Mouse (Mus musculus): ENCODE measurements around the gene Tipin. TPM values are rescaled to one million over a fixed set of nuclear protein-coding genes. Genes with fewer than 3 reads are reported as not detected.
"Not testable (repeated sequence)": the region's sequence is repeated elsewhere in the genome, so short reads cannot be mapped to it uniquely, and the experiment has no call there.

Gene Tipin
- polyA plus RNA-seq, 1 experiment from 2014 or later: 143 TPM

GRCm38 (mm10) chr9:64252591-64253020 lies 28.8 kb upstream of the Tipin start:
- Histone ChIP-seq H3K36me3 (no peaks in the 10 kb centered on the region), H3K27me3 (no peaks in the 10 kb centered on the region), H3K4me1 (peaks cover 16% of the 10 kb centered on the region), H3K27ac (peak overlapping the region; percentile 90), H3K4me3 (peak overlapping the region; percentile 78), H3K4me2 (replicated peaks) (peak overlapping the region; percentile 79), H3K9ac (peak overlapping the region; percentile 78), H3K9me3 (replicated peaks) (no peaks in the 10 kb centered on the region)
- ATAC-seq (ENCODE audit: low FRiP score): no peak
- WGBS: under 1% methylated on average over 16 of the region's 16 CpGs

- H3K9ac ChIP-seq: peak within 1 kb of the TSS; percentile 78
- H3K36me3 ChIP-seq: no peaks in the 10 kb centered on the region
- under 1% methylated on average over 83 of the region's 89 CpGs for WGBS
- ATAC-seq (ENCODE audit: low FRiP score): peak; percentile 97
- H3K4me2 ChIP-seq (replicated peaks): peak within 1 kb of the TSS; percentile 79
- H3K27me3 ChIP-seq: no peaks in the 10 kb centered on the region
- H3K9me3 ChIP-seq (replicated peaks): no peaks in the 10 kb centered on the region
- H3K4me1 ChIP-seq: peaks cover 16% of the 10 kb centered on the region
- H3K4me3 ChIP-seq: peak within 1 kb of the TSS; percentile 78
- H3K27ac ChIP-seq: peak within 1 kb of the TSS; percentile 90
These were observed 28.1 kb upstream of the Tipin start, which contains the start of gene Map2k1 for GRCm38 (mm10) chr9:64253021-64253904. Gene Map2k1 (minus strand): TSS chr9:64253631.

- Histone ChIP-seq H3K4me2 (replicated peaks) (no peak overlapping the region), H3K4me1 (peaks cover 16% of the 10 kb centered on the region), H3K9me3 (replicated peaks) (no peaks in the 10 kb centered on the region), H3K27me3 (no peaks in the 10 kb centered on the region), H3K36me3 (no peaks in the 10 kb centered on the region), H3K9ac (no peak overlapping the region), H3K4me3 (no peak overlapping the region), H3K27ac (no peak overlapping the region)
- ATAC-seq (ENCODE audit: low FRiP score): no peak
- WGBS: 78% methylated on average over 3 of the region's 3 CpGs
These were observed 26.0 kb upstream of the Tipin start for GRCm38 (mm10) chr9:64255422-64255821.

GRCm38 (mm10) chr9:64256204-64256603 lies 25.2 kb upstream of the Tipin start:
- Histone ChIP-seq H3K27me3 (no peaks in the 10 kb centered on the region), H3K4me1 (peaks cover 15% of the 10 kb centered on the region), H3K9ac (no peak overlapping the region), H3K36me3 (no peaks in the 10 kb centered on the region), H3K27ac (no peak overlapping the region), H3K4me3 (no peak overlapping the region), H3K4me2 (replicated peaks) (no peak overlapping the region), H3K9me3 (replicated peaks) (no peaks in the 10 kb centered on the region)
- 88% methylated on average over 3 of the region's 3 CpGs for WGBS
- ATAC-seq (ENCODE audit: low FRiP score): no peak

- H3K4me3 ChIP-seq: no peak overlapping the region
- H3K27ac ChIP-seq: no peak overlapping the region
- H3K9me3 ChIP-seq (replicated peaks): no peaks in the 10 kb centered on the region
- H3K4me1 ChIP-seq: no peaks in the 10 kb centered on the region
- WGBS: 92% methylated on average over 5 of the region's 5 CpGs
- no peaks in the 10 kb centered on the region for H3K27me3 ChIP-seq
- no peak overlapping the region for H3K4me2 ChIP-seq (replicated peaks)
- H3K9ac ChIP-seq: no peak overlapping the region
- no peaks in the 10 kb centered on the region for H3K36me3 ChIP-seq
- ATAC-seq (ENCODE audit: low FRiP score): no peak
These were observed 21.5 kb upstream of the Tipin start for GRCm38 (mm10) chr9:64259906-64260305.

- no peak overlapping the region for H3K27ac ChIP-seq
- H3K9me3 ChIP-seq (replicated peaks): no peaks in the 10 kb centered on the region
- H3K27me3 ChIP-seq: no peaks in the 10 kb centered on the region
- H3K9ac ChIP-seq: no peak overlapping the region
- H3K4me1 ChIP-seq: no peaks in the 10 kb centered on the region
- no peak overlapping the region for H3K4me3 ChIP-seq
- H3K4me2 ChIP-seq (replicated peaks): no peak overlapping the region
- H3K36me3 ChIP-seq: no peaks in the 10 kb centered on the region
- 87% methylated on average over 4 of the region's 4 CpGs for WGBS
- ATAC-seq (ENCODE audit: low FRiP score): no peak
These were observed 20.4 kb upstream of the Tipin start for GRCm38 (mm10) chr9:64261023-64261422.

GRCm38 (mm10) chr9:64264813-64265212 lies 16.6 kb upstream of the Tipin start:
- WGBS: 40% methylated on average over 1 of the region's 1 CpGs
- H3K4me1 ChIP-seq: no peaks in the 10 kb centered on the region
- no peaks in the 10 kb centered on the region for H3K27me3 ChIP-seq
- no peak overlapping the region for H3K4me2 ChIP-seq (replicated peaks)
- no peaks in the 10 kb centered on the region for H3K9me3 ChIP-seq (replicated peaks)
- H3K27ac ChIP-seq: no peak overlapping the region
- H3K9ac ChIP-seq: no peak overlapping the region
- H3K36me3 ChIP-seq: no peaks in the 10 kb centered on the region
- ATAC-seq (ENCODE audit: low FRiP score): no peak
- H3K4me3 ChIP-seq: no peak overlapping the region

- Histone ChIP-seq H3K9ac (no peak overlapping the region), H3K4me3 (no peak overlapping the region), H3K27me3 (no peaks in the 10 kb centered on the region), H3K27ac (no peak overlapping the region), H3K9me3 (replicated peaks) (no peaks in the 10 kb centered on the region), H3K36me3 (no peaks in the 10 kb centered on the region), H3K4me1 (no peaks in the 10 kb centered on the region), H3K4me2 (replicated peaks) (no peak overlapping the region)
- no peak for ATAC-seq (ENCODE audit: low FRiP score)
- WGBS: 97% methylated on average over 1 of the region's 1 CpGs
These were observed 14.2 kb upstream of the Tipin start for GRCm38 (mm10) chr9:64267231-64267630.

- Histone ChIP-seq H3K27me3 (no peaks in the 10 kb centered on the region), H3K4me1 (no peaks in the 10 kb centered on the region), H3K9ac (no peak overlapping the region), H3K36me3 (no peaks in the 10 kb centered on the region), H3K4me2 (replicated peaks) (no peak overlapping the region), H3K9me3 (replicated peaks) (no peaks in the 10 kb centered on the region), H3K4me3 (no peak overlapping the region), H3K27ac (no peak overlapping the region)
- WGBS: 82% methylated on average over 10 of the region's 10 CpGs
- no peak for ATAC-seq (ENCODE audit: low FRiP score)
These were observed 13.2 kb upstream of the Tipin start for GRCm38 (mm10) chr9:64268196-64268595.

GRCm38 (mm10) chr9:64268836-64269235 lies 12.5 kb upstream of the Tipin start:
- 92% methylated on average over 8 of the region's 8 CpGs for WGBS
- not testable (repeated sequence) for H3K9ac ChIP-seq; H3K4me2 ChIP-seq (replicated peaks); H3K36me3 ChIP-seq; H3K27ac ChIP-seq; ATAC-seq (ENCODE audit: low FRiP score); H3K27me3 ChIP-seq; H3K4me1 ChIP-seq; H3K9me3 ChIP-seq (replicated peaks); H3K4me3 ChIP-seq

GRCm38 (mm10) chr9:64271249-64271648 lies 10.1 kb upstream of the Tipin start:
- Histone ChIP-seq H3K36me3 (no peaks in the 10 kb centered on the region), H3K9me3 (replicated peaks) (no peaks in the 10 kb centered on the region), H3K27me3 (no peaks in the 10 kb centered on the region), H3K4me1 (no peaks in the 10 kb centered on the region), H3K9ac (no peak overlapping the region), H3K27ac (no peak overlapping the region), H3K4me3 (no peak overlapping the region), H3K4me2 (replicated peaks) (no peak overlapping the region)
- 66% methylated on average over 3 of the region's 3 CpGs for WGBS
- ATAC-seq (ENCODE audit: low FRiP score): no peak

GRCm38 (mm10) chr9:64272611-64273010 lies 8.8 kb upstream of the Tipin start:
- no peaks in the 10 kb centered on the region for H3K27me3 ChIP-seq
- H3K4me2 ChIP-seq (replicated peaks): no peak overlapping the region
- no peak overlapping the region for H3K27ac ChIP-seq
- no peaks in the 10 kb centered on the region for H3K36me3 ChIP-seq
- no peaks in the 10 kb centered on the region for H3K4me1 ChIP-seq
- H3K4me3 ChIP-seq: no peak overlapping the region
- 50% methylated on average over 7 of the region's 7 CpGs for WGBS
- ATAC-seq (ENCODE audit: low FRiP score): no peak
- no peak overlapping the region for H3K9ac ChIP-seq
- H3K9me3 ChIP-seq (replicated peaks): no peaks in the 10 kb centered on the region

- Histone ChIP-seq H3K36me3 (no peaks in the 10 kb centered on the region), H3K9ac (no peak overlapping the region), H3K27ac (no peak overlapping the region), H3K4me1 (no peaks in the 10 kb centered on the region), H3K27me3 (no peaks in the 10 kb centered on the region), H3K4me2 (replicated peaks) (no peak overlapping the region), H3K9me3 (replicated peaks) (no peaks in the 10 kb centered on the region), H3K4me3 (no peak overlapping the region)
- WGBS: 60% methylated on average over 4 of the region's 4 CpGs
- ATAC-seq (ENCODE audit: low FRiP score): no peak
These were observed 7.6 kb upstream of the Tipin start for GRCm38 (mm10) chr9:64273757-64274156.

Data from hindbrain, embryonic 12.5 days (tissue).